Mouse (Mus musculus) limb, embryonic 11.5 days (tissue): ENCODE measurements around the gene Lrrc66. TPM values are rescaled to one million over a fixed set of nuclear protein-coding genes. Genes with fewer than 3 reads are reported as not detected.

Source experiments
- ATAC-seq: fragments of 200-750 bp; cut with Nextera tagmentation; 2 replicates; pipeline ENCODE4 v1.8.0; 2017; ENCODE audit warnings: low read depth; ENCODE audit not compliant: insufficient number of reproducible peaks, low FRiP score, low TSS enrichment
- DNase-seq: peaks from one replicate; pipeline ENCODE4 v3.0.0-alpha.2; 2015; ENCODE audit warnings: low spot score
- H3K27ac ChIP-seq: fragments of 300-500 bp; sonication (generic); replicated peaks from 2 replicates; pipeline ENCODE4 v1.5.1; 2014; ENCODE audit warnings: low read depth, mild to moderate bottlenecking, low read length
- H3K27me3 ChIP-seq: fragments of 300-500 bp; sonication (generic); 2 replicates; pipeline ENCODE4 v1.6.1; 2014; ENCODE audit warnings: mild to moderate bottlenecking, low read length, mixed read lengths; ENCODE audit not compliant: control insufficient read depth, insufficient read depth
- H3K36me3 ChIP-seq: fragments of 300-500 bp; sonication (generic); 2 replicates; pipeline ENCODE4 v1.6.1; 2014; ENCODE audit warnings: mild to moderate bottlenecking, low read length, moderate library complexity, mixed read lengths; ENCODE audit not compliant: control insufficient read depth, insufficient read depth
- H3K4me1 ChIP-seq: fragments of 300-500 bp; sonication (generic); 2 replicates; pipeline ENCODE4 v1.6.1; 2014; ENCODE audit warnings: low read length, mixed read lengths; ENCODE audit not compliant: control insufficient read depth, insufficient read depth
- H3K4me2 ChIP-seq: fragments of 300-500 bp; sonication (generic); 2 replicates; pipeline ENCODE4 v1.6.1; 2014; ENCODE audit warnings: low read depth, mild to moderate bottlenecking, moderate library complexity; ENCODE audit not compliant: severe bottlenecking
- H3K4me3 ChIP-seq: fragments of 300-500 bp; sonication (generic); 2 replicates; pipeline ENCODE4 v1.5.1; 2014; ENCODE audit warnings: low read depth, low read length
- H3K9ac ChIP-seq: fragments of 300-500 bp; sonication (generic); 2 replicates; pipeline ENCODE4 v1.6.1; 2014; ENCODE audit warnings: mild to moderate bottlenecking, low read length
- H3K9me3 ChIP-seq: fragments of 300-500 bp; sonication (generic); 2 replicates; pipeline ENCODE4 v1.6.1; 2016; ENCODE audit warnings: low read length; ENCODE audit not compliant: control insufficient read depth
- WGBS: fragments of 180-500 bp; shearing (Covaris S2); extraction: QIAGEN DNeasy Blood & Tissue Kit; methylation state at CpG from one replicate; pipeline ENCODE4 v1.1.7; 2014; 5-methylcytosine and 5-hydroxymethylcytosine counted together
- polyA plus RNA-seq: library from polyadenylated mRNA; unstranded; fragments of >200 nt; fragmentation: Nextera tagmentation; extraction: Ambion mirVana; gene quantifications from 2 replicates; pipeline ENCODE4 v1.2.1, GENCODE M21; 2014

Gene Lrrc66
- polyA plus RNA-seq, 1 experiment from 2014 or later: not detected

- DNase-seq (peak; percentile 49), ATAC-seq (no peak)
- no peaks in the 10 kb centered on the region for H3K9me3 ChIP-seq
- H3K27me3 ChIP-seq: peaks cover 29% of the 10 kb centered on the region
- peak overlapping the region; percentile 90 for H3K4me2 ChIP-seq
- H3K27ac ChIP-seq: no peak overlapping the region
- H3K36me3 ChIP-seq: no peaks in the 10 kb centered on the region
- H3K9ac ChIP-seq: peak overlapping the region; percentile 54; the same call in 1 of the 2 replicates
- 2% methylated on average over 15 of the region's 15 CpGs for WGBS
- peak overlapping the region; percentile 36 for H3K4me3 ChIP-seq
- peaks cover 4% of the 10 kb centered on the region; the same call in 1 of the 2 replicates for H3K4me1 ChIP-seq
Observed at GRCm38 (mm10) chr5:73650365-73650964, 18.1 kb upstream of the Lrrc66 start.

GRCm38 (mm10) chr5:73647261-73647900, 15.1 kb upstream of the Lrrc66 start, which contains the start of gene Sgcb:
TSS of gene Sgcb (minus strand) at chr5:73647790.
- peak within 1 kb of the TSS; percentile 82 for H3K4me3 ChIP-seq
- ATAC-seq: peak; percentile 74
- peaks cover 29% of the 10 kb centered on the region for H3K27me3 ChIP-seq
- no peaks in the 10 kb centered on the region for H3K9me3 ChIP-seq
- no peaks in the 10 kb centered on the region for H3K36me3 ChIP-seq
- peaks cover 4% of the 10 kb centered on the region; the same call in 1 of the 2 replicates for H3K4me1 ChIP-seq
- peak within 1 kb of the TSS; percentile 72 for H3K9ac ChIP-seq
- peak; percentile 90 for DNase-seq
- peak within 1 kb of the TSS; percentile 85 for H3K4me2 ChIP-seq
- WGBS: under 1% methylated on average over 60 of the region's 62 CpGs
- no peak within 1 kb of the TSS for H3K27ac ChIP-seq

- H3K4me3 ChIP-seq: no peak overlapping the region
- DNase-seq: peak; percentile 61
Observed at GRCm38 (mm10) chr5:73642091-73642490, 9.8 kb upstream of the Lrrc66 start.

DNA sequence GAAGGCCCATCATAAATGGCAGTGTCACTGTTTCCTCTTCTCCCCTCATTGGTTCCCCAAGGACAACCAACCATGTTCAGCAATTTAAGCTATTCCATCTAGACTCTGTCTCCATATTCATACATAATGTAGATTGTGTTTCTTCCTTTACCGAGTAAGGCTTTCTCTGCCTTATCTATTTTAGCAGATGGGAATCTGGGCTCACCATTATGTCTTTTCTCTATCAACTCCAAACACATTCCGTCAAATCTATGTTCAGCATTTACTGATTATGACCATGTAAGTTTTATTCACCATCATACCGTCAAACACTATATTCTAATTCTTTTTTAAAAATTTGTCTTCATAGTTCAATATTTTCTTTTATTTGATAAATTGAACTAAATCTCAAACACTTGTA, 8.7 kb upstream of the Lrrc66 start:
- Histone ChIP-seq H3K4me1 (no peaks in the 10 kb centered on the region), H3K4me3 (no peak overlapping the region), H3K27me3 (no peaks in the 10 kb centered on the region), H3K4me2 (no peak overlapping the region), H3K27ac (no peak overlapping the region), H3K36me3 (no peaks in the 10 kb centered on the region), H3K9me3 (no peaks in the 10 kb centered on the region), H3K9ac (no peak overlapping the region)
- no peak for DNase-seq
- 98% methylated on average over 3 of the region's 3 CpGs for WGBS
- no peak for ATAC-seq

More at GRCm38 (mm10) chr5:73642091-73642490, 9.8 kb upstream of the Lrrc66 start:
- no peak overlapping the region for H3K4me2 ChIP-seq
- no peaks in the 10 kb centered on the region; the same call in 1 of the 2 replicates for H3K4me1 ChIP-seq
- no peak overlapping the region for H3K9ac ChIP-seq
- H3K27me3 ChIP-seq: no peaks in the 10 kb centered on the region
- 81% methylated on average over 4 of the region's 4 CpGs for WGBS
- H3K36me3 ChIP-seq: no peaks in the 10 kb centered on the region
- H3K9me3 ChIP-seq: no peaks in the 10 kb centered on the region
- no peak for ATAC-seq
- no peak overlapping the region for H3K27ac ChIP-seq

- H3K9ac ChIP-seq: no peak overlapping the region
- no peaks in the 10 kb centered on the region for H3K27me3 ChIP-seq
- H3K9me3 ChIP-seq: 0 out of 2 replicates have a peak, but pooled peaks cover 3% of the 10 kb centered on the region
- no peak for DNase-seq
- ATAC-seq: no peak
- H3K36me3 ChIP-seq: peaks cover 5% of the 10 kb centered on the region; the same call in 1 of the 2 replicates
- H3K27ac ChIP-seq: no peak overlapping the region
- no peak overlapping the region for H3K4me3 ChIP-seq
- 48% methylated on average over 8 of the region's 8 CpGs for WGBS
- H3K4me1 ChIP-seq: no peaks in the 10 kb centered on the region
- H3K4me2 ChIP-seq: no peak overlapping the region
Observed at GRCm38 (mm10) chr5:73637337-73638107, 5.2 kb upstream of the Lrrc66 start.

- no peak for ATAC-seq
- Histone ChIP-seq H3K9me3 (0 out of 2 replicates have a peak, but pooled peaks cover 3% of the 10 kb centered on the region), H3K4me1 (no peaks in the 10 kb centered on the region), H3K9ac (no peak overlapping the region), H3K36me3 (peaks cover 5% of the 10 kb centered on the region; the same call in 1 of the 2 replicates), H3K27me3 (no peaks in the 10 kb centered on the region), H3K4me3 (no peak overlapping the region), H3K4me2 (no peak overlapping the region), H3K27ac (no peak overlapping the region)
- WGBS: 68% methylated on average over 8 of the region's 8 CpGs
- peak; percentile 80 for DNase-seq
Observed at GRCm38 (mm10) chr5:73633141-73633540, 815 bp upstream of the Lrrc66 start.

GRCm38 (mm10) chr5:73631001-73631558, 1.2 kb downstream of the Lrrc66 start:
- no peak for DNase-seq
- Histone ChIP-seq H3K9ac (no peak overlapping the region), H3K9me3 (0 out of 2 replicates have a peak, but pooled peaks cover 3% of the 10 kb centered on the region), H3K27ac (no peak overlapping the region), H3K4me3 (no peak overlapping the region), H3K36me3 (peaks cover 5% of the 10 kb centered on the region; the same call in 1 of the 2 replicates), H3K27me3 (no peaks in the 10 kb centered on the region), H3K4me2 (no peak overlapping the region), H3K4me1 (no peaks in the 10 kb centered on the region)
- 86% methylated on average over 10 of the region's 10 CpGs for WGBS
- ATAC-seq: no peak

GRCm38 (mm10) chr5:73630141-73630540, 2.2 kb downstream of the Lrrc66 start:
- WGBS: 87% methylated on average over 5 of the region's 5 CpGs
- no peak overlapping the region for H3K9ac ChIP-seq

More at GRCm38 (mm10) chr5:73630141-73630540, 2.2 kb downstream of the Lrrc66 start:
- H3K4me3 ChIP-seq: no peak overlapping the region
- no peak overlapping the region for H3K27ac ChIP-seq
- H3K4me2 ChIP-seq: no peak overlapping the region
- H3K9me3 ChIP-seq: 0 out of 2 replicates have a peak, but pooled peaks cover 3% of the 10 kb centered on the region
- no peaks in the 10 kb centered on the region; the same call in 1 of the 2 replicates for H3K36me3 ChIP-seq
- H3K4me1 ChIP-seq: no peaks in the 10 kb centered on the region
- ATAC-seq: no peak
- no peak for DNase-seq
- no peaks in the 10 kb centered on the region for H3K27me3 ChIP-seq
